Mouse (Mus musculus): ENCODE data around the gene Zdhhc11. TPM values are rescaled to one million over a fixed set of nuclear protein-coding genes. Genes with fewer than 3 reads are reported as not detected.

The Zdhhc11 gene
- polyA plus RNA-seq (2014; fragmentation: Nextera tagmentation; extraction: Ambion mirVana), result not detected in 2 replicates

DNA sequence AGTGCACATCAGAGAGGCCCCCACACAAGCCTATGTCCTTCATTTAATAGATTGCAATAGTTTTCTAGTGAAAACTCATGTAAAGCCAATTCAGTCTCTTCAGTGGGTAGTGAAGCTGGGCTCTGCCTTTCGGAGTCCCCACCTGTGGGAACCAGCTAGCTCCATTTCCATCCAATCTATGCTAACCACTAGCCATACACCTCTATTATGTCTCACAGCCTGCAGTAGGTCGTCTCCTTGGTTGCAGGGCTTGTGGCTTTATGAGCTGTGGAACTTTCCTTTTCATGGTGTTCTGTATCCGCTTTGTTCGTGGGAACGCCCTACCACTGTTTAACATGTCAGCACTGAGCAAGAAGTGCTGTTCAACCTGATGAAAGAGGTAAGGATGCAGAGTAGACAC is at the start of gene Zdhhc11:
TSS of gene Zdhhc11 (plus strand) at position 301 of the 400 bp plus-strand sequence.
- TF ChIP-seq CTCF (IDR thresholded peaks at IDR 0.05; ENCODE audit: low read depth), result no peak
- Histone ChIP-seq H3K9ac (no peak within 1 kb of the TSS), H3K4me3 (ENCODE audit: low read depth, low read length) (no peak within 1 kb of the TSS), H3K9me3 (ENCODE audit: low read depth, low read length) (no peaks in the 10 kb centered on the region), H3K4me1 (ENCODE audit: insufficient read depth) (no peaks in the 10 kb centered on the region), H3K27me3 (ENCODE audit: insufficient read depth, low read length) (no peaks in the 10 kb centered on the region), H3K36me3 (ENCODE audit: insufficient read depth) (peaks cover 24% of the 10 kb centered on the region), H3K4me2 (no peak within 1 kb of the TSS), H3K27ac (ENCODE audit: low read depth) (no peak within 1 kb of the TSS)
- ATAC-seq (ENCODE audit: insufficient read depth) (no peak), DNase-seq (no peak)
- WGBS, result 88% methylated on average over 5 of the region's 5 CpGs

DNA sequence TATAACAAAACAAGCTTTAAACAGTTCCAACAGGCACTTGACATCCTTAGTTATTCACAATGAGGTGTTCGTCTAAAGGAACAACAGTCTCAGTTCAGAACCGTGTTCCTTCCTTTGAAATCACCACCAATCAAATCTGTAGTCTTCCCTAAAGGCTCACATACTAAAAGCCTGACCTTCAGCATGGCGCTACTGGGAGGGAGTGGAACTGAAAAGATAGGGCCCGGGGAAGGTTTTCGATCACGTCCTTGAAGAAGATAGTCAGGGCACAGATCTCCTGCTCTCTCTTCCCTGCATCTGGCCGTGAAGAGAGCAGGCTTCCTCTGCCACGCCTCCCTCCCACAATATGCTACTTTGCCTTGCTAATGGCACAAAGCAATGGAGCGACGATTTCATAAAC is 31.4 kb upstream of the Zdhhc11 start:
- H3K27ac ChIP-seq (ENCODE audit: low read depth), result no peak overlapping the region
- DNase-seq, result no peak
- H3K36me3 ChIP-seq (ENCODE audit: insufficient read depth), result peaks cover 58% of the 10 kb centered on the region
- no peaks in the 10 kb centered on the region for H3K27me3 ChIP-seq (ENCODE audit: insufficient read depth, low read length)
- H3K9ac ChIP-seq, result no peak overlapping the region
- no peaks in the 10 kb centered on the region for H3K4me1 ChIP-seq (ENCODE audit: insufficient read depth)
- no peaks in the 10 kb centered on the region for H3K9me3 ChIP-seq (ENCODE audit: low read depth, low read length)
- H3K4me2 ChIP-seq, result no peak overlapping the region
- ATAC-seq (ENCODE audit: insufficient read depth), result no peak
- 89% methylated on average over 10 of the region's 10 CpGs for WGBS
- no peak overlapping the region for H3K4me3 ChIP-seq (ENCODE audit: low read depth, low read length)
- no peak for TF ChIP-seq CTCF (IDR thresholded peaks at IDR 0.05; ENCODE audit: low read depth)

DNA sequence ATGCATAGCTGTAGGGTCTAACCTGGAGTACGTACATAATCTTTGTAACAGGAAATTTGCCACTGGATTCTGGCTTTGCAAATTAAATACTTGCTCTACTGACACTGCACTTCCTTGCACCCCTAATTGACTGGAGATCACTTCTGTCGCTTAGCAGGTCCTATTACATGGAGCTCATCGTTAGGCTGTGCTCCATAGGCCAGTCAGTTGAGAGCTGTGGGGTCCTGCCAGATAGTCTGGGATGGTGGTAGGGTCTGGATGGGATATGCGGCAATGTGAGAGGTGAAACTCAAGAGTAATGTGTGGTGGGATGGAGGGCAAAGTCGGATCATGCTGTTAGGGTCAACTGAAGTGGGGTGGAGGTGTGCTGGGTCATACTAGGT is 26.7 kb upstream of the Zdhhc11 start:
- WGBS, result 10% methylated on average over 5 of the region's 5 CpGs
- Histone ChIP-seq H3K27ac (ENCODE audit: low read depth) (0 out of 2 replicates have a peak overlapping the region, but pooled peaks have one; percentile 91), H3K9ac (peak overlapping the region; percentile 82), H3K36me3 (ENCODE audit: insufficient read depth) (peaks cover 51% of the 10 kb centered on the region), H3K9me3 (ENCODE audit: low read depth, low read length) (no peaks in the 10 kb centered on the region), H3K27me3 (ENCODE audit: insufficient read depth, low read length) (no peaks in the 10 kb centered on the region), H3K4me2 (peak overlapping the region; percentile 76), H3K4me1 (ENCODE audit: insufficient read depth) (no peaks in the 10 kb centered on the region), H3K4me3 (ENCODE audit: low read depth, low read length) (peak overlapping the region; percentile 80)
- peak; percentile 11 for DNase-seq
- peak; percentile 50; the same call in 1 of the 2 replicates for ATAC-seq (ENCODE audit: insufficient read depth)
- no peak for TF ChIP-seq CTCF (IDR thresholded peaks at IDR 0.05; ENCODE audit: low read depth)

DNA sequence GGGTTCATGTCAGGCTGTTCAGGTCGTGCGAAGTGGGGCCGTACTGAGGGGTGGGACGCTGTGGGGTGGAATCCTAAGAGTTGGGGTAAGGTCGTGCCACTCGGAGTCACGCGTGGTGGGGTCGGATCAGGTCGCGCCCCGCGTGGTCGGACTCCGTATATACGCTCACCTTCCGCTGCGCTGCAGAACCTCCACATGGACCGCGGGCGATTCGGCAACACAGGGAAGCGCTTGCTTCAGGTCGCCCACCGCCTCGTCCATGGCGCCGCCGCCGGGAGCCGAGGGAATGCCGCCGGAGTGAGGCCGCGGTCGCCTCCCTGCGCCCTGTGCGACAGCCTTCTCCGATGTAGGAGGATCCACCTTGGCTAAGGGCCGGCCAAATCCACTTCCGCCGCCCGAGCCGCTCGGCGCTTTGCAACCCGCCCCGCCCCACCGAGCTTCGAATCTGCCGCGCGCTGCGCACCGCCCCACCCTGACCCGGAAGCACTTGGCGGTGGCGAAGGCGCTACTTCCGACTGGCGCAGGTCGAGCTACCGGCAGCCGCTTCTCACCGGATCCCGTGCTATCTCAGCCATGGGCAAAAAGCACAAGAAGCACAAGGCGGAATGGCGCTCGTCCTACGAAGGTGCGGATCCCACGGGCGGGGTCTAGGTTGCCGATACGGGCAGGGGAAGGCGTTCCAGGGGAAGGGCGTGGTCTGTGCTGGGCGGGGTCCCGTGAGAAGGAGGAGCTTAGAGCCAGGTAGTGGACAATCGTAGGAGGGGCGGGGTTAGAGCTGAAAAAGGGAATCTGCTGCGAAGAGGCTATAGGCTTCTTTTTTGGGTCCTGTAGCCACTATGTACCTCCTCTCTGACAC is 26.1 kb upstream of the Zdhhc11 start, which contains the start of the genes Trip13 and Brd9:
TSS of gene Trip13 (minus strand) at position 464 of the 856 bp plus-strand sequence.
TSS of gene Brd9 (plus strand) at position 491 of the 856 bp plus-strand sequence.
- Histone ChIP-seq H3K27me3 (ENCODE audit: insufficient read depth, low read length) (no peaks in the 10 kb centered on the region), H3K36me3 (ENCODE audit: insufficient read depth) (peaks cover 51% of the 10 kb centered on the region), H3K9me3 (ENCODE audit: low read depth, low read length) (no peaks in the 10 kb centered on the region), H3K9ac (peak within 1 kb of the TSS; percentile 82), H3K4me1 (ENCODE audit: insufficient read depth) (no peaks in the 10 kb centered on the region), H3K4me2 (peak within 1 kb of the TSS; percentile 76), H3K27ac (ENCODE audit: low read depth) (peak within 1 kb of the TSS; percentile 91), H3K4me3 (ENCODE audit: low read depth, low read length) (peak within 1 kb of the TSS; percentile 80)
- TF ChIP-seq CTCF (IDR thresholded peaks at IDR 0.05; ENCODE audit: low read depth), result no peak
- DNase-seq, result peak; percentile 96
- under 1% methylated on average over 82 of the region's 82 CpGs for WGBS
- ATAC-seq (ENCODE audit: insufficient read depth), result peak; percentile 96

GRCm38 (mm10) chr13:73938177-73938560 is 25.5 kb upstream of the Zdhhc11 start:
- Histone ChIP-seq H3K27ac (ENCODE audit: low read depth) (peak overlapping the region; percentile 91), H3K4me2 (peak overlapping the region; percentile 76), H3K4me1 (ENCODE audit: insufficient read depth) (no peaks in the 10 kb centered on the region), H3K4me3 (ENCODE audit: low read depth, low read length) (peak overlapping the region; percentile 80), H3K36me3 (ENCODE audit: insufficient read depth) (peaks cover 54% of the 10 kb centered on the region), H3K9ac (peak overlapping the region; percentile 82), H3K9me3 (ENCODE audit: low read depth, low read length) (no peaks in the 10 kb centered on the region), H3K27me3 (ENCODE audit: insufficient read depth, low read length) (no peaks in the 10 kb centered on the region)
- 27% methylated on average over 13 of the region's 13 CpGs for WGBS
- ATAC-seq (ENCODE audit: insufficient read depth), result peak; percentile 23
- no peak for DNase-seq
- TF ChIP-seq CTCF (IDR thresholded peaks at IDR 0.05; ENCODE audit: low read depth), result no peak

GRCm38 (mm10) chr13:73939101-73939500 is 24.6 kb upstream of the Zdhhc11 start:
- DNase-seq, result no peak
- Histone ChIP-seq H3K4me2 (no peak overlapping the region), H3K9ac (no peak overlapping the region), H3K4me1 (ENCODE audit: insufficient read depth) (no peaks in the 10 kb centered on the region), H3K4me3 (ENCODE audit: low read depth, low read length) (no peak overlapping the region), H3K9me3 (ENCODE audit: low read depth, low read length) (no peaks in the 10 kb centered on the region), H3K27ac (ENCODE audit: low read depth) (no peak overlapping the region), H3K27me3 (ENCODE audit: insufficient read depth, low read length) (no peaks in the 10 kb centered on the region), H3K36me3 (ENCODE audit: insufficient read depth) (peaks cover 63% of the 10 kb centered on the region)
- no peak for TF ChIP-seq CTCF (IDR thresholded peaks at IDR 0.05; ENCODE audit: low read depth)
- WGBS, result 91% methylated on average over 5 of the region's 5 CpGs
- ATAC-seq (ENCODE audit: insufficient read depth), result no peak

DNA sequence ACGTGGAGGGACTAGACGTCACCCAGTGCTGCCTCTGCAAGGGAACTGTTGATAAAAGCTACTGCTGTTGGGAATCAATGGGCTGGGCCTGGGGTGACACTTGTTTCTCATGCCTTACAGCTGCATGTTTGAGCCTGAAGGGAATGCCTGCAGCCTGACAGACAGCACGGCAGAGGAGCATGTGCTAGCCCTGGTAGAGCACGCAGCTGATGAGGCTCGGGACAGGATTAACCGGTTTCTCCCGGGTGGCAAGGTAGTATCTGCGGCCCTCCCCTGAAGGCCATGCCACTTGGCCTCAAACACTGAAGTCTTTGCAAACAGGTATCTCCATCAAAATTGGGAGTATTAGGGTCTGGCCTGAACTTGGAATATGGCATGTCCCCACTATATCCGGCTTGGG is 19.0 kb upstream of the Zdhhc11 start:
- Histone ChIP-seq H3K27me3 (ENCODE audit: insufficient read depth, low read length) (no peaks in the 10 kb centered on the region), H3K9me3 (ENCODE audit: low read depth, low read length) (no peaks in the 10 kb centered on the region), H3K4me1 (ENCODE audit: insufficient read depth) (no peaks in the 10 kb centered on the region), H3K36me3 (ENCODE audit: insufficient read depth) (peaks cover 94% of the 10 kb centered on the region), H3K4me2 (no peak overlapping the region), H3K9ac (no peak overlapping the region), H3K27ac (ENCODE audit: low read depth) (no peak overlapping the region), H3K4me3 (ENCODE audit: low read depth, low read length) (no peak overlapping the region)
- WGBS, result 92% methylated on average over 9 of the region's 9 CpGs
- TF ChIP-seq CTCF (IDR thresholded peaks at IDR 0.05; ENCODE audit: low read depth), result no peak
- no peak for ATAC-seq (ENCODE audit: insufficient read depth)
- no peak for DNase-seq
